13 mouse cellular contexts compared by ENCODE assay signal in genomic region chr9:110779242-110779913, GRCm38 (mm10). TPM values are rescaled to one million over a fixed set of nuclear protein-coding genes. Genes with fewer than 3 reads are reported as not detected.
DNase-seq lines count a peak whose midpoint lies in the region; TF ChIP-seq lines count a peak whose summit lies in the region.
"Had no signal": no experiment of that assay in that cellular context is flagged by ENCODE, and none has a peak within 500 bp of the region (broad histone marks: within the 10 kb centered on the region; RNA-seq: fewer than 3 reads in every experiment).

No protein-coding gene starts in this region.

- peak; percentile 45 for TF ChIP-seq CTCF in layer of hippocampus, adult 2 months (conservative IDR thresholded peaks at IDR 0.05)

- H3K4me3 ChIP-seq in layer of hippocampus, adult 2 months: no peak overlapping the region
- H3K4me3 ChIP-seq: heart, embryonic 15.5 days had no signal

- peak; percentile 23 for DNase-seq in adrenal gland, postnatal 25 days
- DNase-seq in adrenal gland, adult 2 months: no peak
- no peak for DNase-seq in layer of hippocampus, adult 2 months (ENCODE audit: low spot score in 2 of 2)
- no peak for DNase-seq in layer of hippocampus, postnatal 36 days
- DNase-seq in A20 (ENCODE audit: low read depth, low spot score): peak; percentile 27
- peak; percentile 69 for DNase-seq in embryo, embryonic 10.5 days (ENCODE audit: low spot score)
- DNase-seq in frontal cortex, adult 2 months (ENCODE audit: extremely low spot score in 1 of 2, low spot score in 1 of 2): no peak
- DNase-seq in layer of hippocampus, adult 9-10 months (ENCODE audit: low spot score): no peak

- no peak overlapping the region for H3K27ac ChIP-seq in layer of hippocampus, adult 2 months
- H3K27ac ChIP-seq: heart, embryonic 15.5 days; macrophage had no signal

RNA-seq across cellular contexts. Expression of gene Prss42, which starts 18.6 kb away (rescaled TPM):
- total RNA-seq in adrenal gland, postnatal 25 days (2021): not detected in 2 replicates
- not detected for total RNA-seq in adrenal gland, adult 2 months (2021)
- not detected in 2 replicates for polyA plus RNA-seq in adrenal gland, adult 2 months (2012; rRNA removed)
- not detected for total RNA-seq in layer of hippocampus, adult 2 months (2021)
- total RNA-seq in layer of hippocampus, postnatal 36 days (2021): not detected
- polyA plus RNA-seq in frontal cortex, adult 2 months (2012; rRNA removed): 0.06 TPM in 1 of 2 replicates, not detected in the other
- total RNA-seq: layer of hippocampus, postnatal 14 days; neutrophil, adult 5-6 weeks had no signal
- polyA plus RNA-seq: macrophage had no signal

RNA-seq across cellular contexts. Expression of gene Pth1r, which starts 32.4 kb away (rescaled TPM):
- 8.0 and 9.7 TPM in 2 replicates for total RNA-seq in adrenal gland, postnatal 25 days (2021)
- 10 to 100 TPM; 14.7 to 16.3 TPM for total RNA-seq in adrenal gland, adult 2 months (2021)
- polyA plus RNA-seq in adrenal gland, adult 2 months (2012; rRNA removed): 37.8 and 51.4 TPM in 2 replicates
- total RNA-seq in layer of hippocampus, adult 2 months (2021): 1 to 10 TPM; 4.4 to 5.0 TPM
- 1 to 10 TPM; 4.3 to 4.8 TPM for total RNA-seq in layer of hippocampus, postnatal 36 days (2021)
- 6.9 and 9.1 TPM in 2 replicates for polyA plus RNA-seq in frontal cortex, adult 2 months (2012; rRNA removed)
- total RNA-seq: neutrophil, adult 5-6 weeks had no signal

RNA-seq across cellular contexts. Expression of gene Prss44, which starts 34.4 kb away (rescaled TPM):
- not detected in 2 replicates for total RNA-seq in adrenal gland, postnatal 25 days (2021)
- not detected for total RNA-seq in adrenal gland, adult 2 months (2021)
- not detected in 2 replicates for polyA plus RNA-seq in adrenal gland, adult 2 months (2012; rRNA removed)
- not detected for total RNA-seq in layer of hippocampus, adult 2 months (2021)
- not detected for total RNA-seq in layer of hippocampus, postnatal 36 days (2021)
- polyA plus RNA-seq in frontal cortex, adult 2 months (2012; rRNA removed): not detected in 2 replicates
- total RNA-seq: layer of hippocampus, postnatal 14 days; neutrophil, adult 5-6 weeks had no signal
- polyA plus RNA-seq: heart, embryonic 15.5 days; macrophage; stomach, embryonic 14.5 days had no signal

RNA-seq across cellular contexts. Expression of gene Myl3, which starts 37.7 kb away (rescaled TPM):
- 1.2 TPM in 1 of 2 replicates, not detected in the other for total RNA-seq in adrenal gland, postnatal 25 days (2021)
- total RNA-seq in adrenal gland, adult 2 months (2021): under 1 TPM in 1 of 2 experiments, not detected in 1; 0.66 TPM
- 0.22 TPM in 1 of 2 replicates, not detected in the other for polyA plus RNA-seq in adrenal gland, adult 2 months (2012; rRNA removed)
- total RNA-seq in layer of hippocampus, adult 2 months (2021): not detected
- not detected for total RNA-seq in layer of hippocampus, postnatal 36 days (2021)
- 0.32 and 0.46 TPM in 2 replicates for polyA plus RNA-seq in frontal cortex, adult 2 months (2012; rRNA removed)
- total RNA-seq: layer of hippocampus, postnatal 14 days; neutrophil, adult 5-6 weeks had no signal
- polyA plus RNA-seq: macrophage had no signal

RNA-seq across cellular contexts. Expression of gene Prss43, which starts 47.1 kb away (rescaled TPM):
- total RNA-seq in adrenal gland, postnatal 25 days (2021): not detected in 2 replicates
- total RNA-seq in adrenal gland, adult 2 months (2021): not detected
- polyA plus RNA-seq in adrenal gland, adult 2 months (2012; rRNA removed): not detected in 2 replicates
- under 1 TPM; 0.15 to 0.25 TPM for total RNA-seq in layer of hippocampus, adult 2 months (2021)
- not detected for total RNA-seq in layer of hippocampus, postnatal 36 days (2021)
- polyA plus RNA-seq in frontal cortex, adult 2 months (2012; rRNA removed): 0.06 and 0.15 TPM in 2 replicates
- total RNA-seq: neutrophil, adult 5-6 weeks had no signal
- polyA plus RNA-seq: heart, embryonic 15.5 days; macrophage; stomach, embryonic 14.5 days had no signal

Comparison
In these comparisons a context has a peak if more than half of its experiments do, and no peak if none do; other contexts are left out.
1. DNase-seq: peak in adrenal gland, postnatal 25 days (single experiment), A20 (single experiment) and embryo, embryonic 10.5 days (single experiment); none in adrenal gland, adult 2 months (single experiment), layer of hippocampus, adult 2 months (0 of 2), layer of hippocampus, postnatal 36 days (0 of 2), frontal cortex, adult 2 months (0 of 2) and layer of hippocampus, adult 9-10 months (single experiment).